Mouse (Mus musculus) urinary bladder, postnatal 10 days (tissue): ENCODE measurements around the gene Hsd17b3.
"Not testable (repeated sequence)": the region's sequence is repeated elsewhere in the genome, so short reads cannot be mapped to it uniquely, and the experiment has no call there.

Experiments
- DNase-seq: peaks from one replicate; pipeline ENCODE4 v3.0.0; 2022; ENCODE audit warnings: low spot score

Gene Hsd17b3

DNA sequence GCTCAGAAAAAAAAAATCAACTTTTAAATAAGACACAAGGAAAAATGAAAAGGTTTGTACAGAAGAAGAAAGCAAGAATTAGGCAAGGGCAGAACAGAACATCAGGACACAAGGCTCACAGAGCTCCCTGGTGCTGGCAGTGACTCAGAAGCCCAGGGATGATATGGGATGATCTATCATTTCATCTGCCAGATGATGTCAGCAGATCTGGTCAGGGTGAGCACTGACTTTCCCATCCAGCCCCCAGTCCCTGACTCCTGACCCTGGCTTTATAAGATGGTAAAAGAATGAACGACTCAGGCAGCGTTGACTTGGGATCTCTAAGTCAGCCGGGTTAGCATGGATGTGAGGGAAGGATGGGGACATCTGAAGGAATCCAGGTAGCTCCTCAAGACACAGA lies 5.7 kb downstream of the Hsd17b3 start:
- DNase-seq: no peak

DNA sequence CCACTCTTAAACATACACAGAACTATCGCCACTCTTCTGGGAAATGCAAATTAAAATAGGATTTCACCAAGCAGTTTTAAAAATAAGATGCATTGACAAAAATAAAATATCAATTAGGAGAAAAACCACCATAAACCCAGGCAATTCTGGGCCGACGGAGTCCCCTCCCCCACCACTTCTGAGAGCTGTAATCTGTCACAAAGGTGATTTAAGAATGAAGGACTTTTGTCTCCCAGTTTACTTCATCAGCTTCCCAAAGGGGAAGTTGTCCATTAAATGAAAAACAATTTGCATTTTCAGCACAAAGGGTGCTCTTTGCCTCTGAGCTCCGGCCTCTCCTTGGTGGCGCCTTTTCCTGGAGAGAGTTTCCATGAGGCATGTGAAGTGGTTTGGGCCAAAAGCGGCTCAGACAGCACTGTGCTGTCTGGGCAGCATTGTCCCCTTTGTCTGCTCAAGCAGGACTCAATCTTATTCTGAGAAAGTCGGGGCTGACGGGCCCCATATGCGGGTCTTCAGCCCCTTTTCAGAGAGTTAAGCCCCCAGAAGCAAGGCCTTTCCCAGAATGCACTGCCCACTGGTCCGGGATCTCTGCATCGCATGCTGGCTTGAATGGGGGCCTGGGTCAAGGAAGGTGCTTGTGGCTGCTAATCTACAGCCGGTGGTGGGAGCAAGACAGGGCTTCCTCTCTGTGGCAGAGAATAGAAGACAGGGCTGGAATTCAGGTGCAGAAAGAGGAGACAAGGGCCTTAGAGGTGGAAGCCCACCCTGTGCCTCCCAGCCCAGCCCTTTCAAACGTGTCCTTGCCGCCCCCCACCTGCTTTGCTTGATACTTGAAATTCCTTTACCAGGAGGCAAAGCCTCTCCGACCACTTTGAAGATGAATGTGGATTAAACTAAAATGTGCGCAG lies 7.8 kb downstream of the Hsd17b3 start:
- no peak for DNase-seq

DNA sequence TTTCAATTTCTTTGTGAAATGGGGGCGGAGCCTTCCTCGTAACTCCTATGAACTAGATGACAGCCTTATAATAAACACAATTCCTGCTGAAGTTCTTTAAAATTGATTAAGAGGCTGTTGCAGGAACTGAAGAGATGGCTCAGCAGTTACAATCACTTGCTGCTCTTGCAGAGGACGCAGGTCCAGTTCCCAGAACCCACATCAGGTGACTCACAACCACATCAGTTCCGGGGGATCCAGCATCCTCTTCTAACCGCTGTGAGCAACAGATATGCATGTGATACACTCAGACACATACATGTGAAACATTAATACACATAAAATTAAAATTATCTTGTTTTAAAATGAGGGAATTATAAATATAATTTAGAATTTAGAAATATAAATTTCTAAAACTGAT lies 11.4 kb downstream of the Hsd17b3 start:
- DNase-seq: no peak

DNA sequence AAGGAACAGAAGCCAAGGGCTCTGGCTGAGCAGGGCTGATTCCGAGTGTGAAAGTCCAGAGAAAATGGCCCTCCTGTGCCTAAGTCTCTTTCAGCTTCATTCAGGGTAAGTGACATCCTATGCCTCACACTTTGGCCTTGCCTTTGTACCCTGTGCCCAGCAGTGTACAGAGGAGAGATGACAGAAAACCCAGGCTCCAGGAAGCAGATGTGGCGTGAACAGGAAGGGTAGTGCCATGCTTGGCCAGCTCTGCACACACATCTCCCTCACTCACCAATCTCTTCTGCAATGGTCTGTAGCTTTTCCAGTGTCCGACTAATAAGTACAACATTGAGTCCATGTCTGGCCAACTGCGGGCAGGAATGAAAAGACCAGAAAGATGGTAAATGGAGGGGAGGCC lies 13.0 kb downstream of the Hsd17b3 start:
- DNase-seq: no peak

DNA sequence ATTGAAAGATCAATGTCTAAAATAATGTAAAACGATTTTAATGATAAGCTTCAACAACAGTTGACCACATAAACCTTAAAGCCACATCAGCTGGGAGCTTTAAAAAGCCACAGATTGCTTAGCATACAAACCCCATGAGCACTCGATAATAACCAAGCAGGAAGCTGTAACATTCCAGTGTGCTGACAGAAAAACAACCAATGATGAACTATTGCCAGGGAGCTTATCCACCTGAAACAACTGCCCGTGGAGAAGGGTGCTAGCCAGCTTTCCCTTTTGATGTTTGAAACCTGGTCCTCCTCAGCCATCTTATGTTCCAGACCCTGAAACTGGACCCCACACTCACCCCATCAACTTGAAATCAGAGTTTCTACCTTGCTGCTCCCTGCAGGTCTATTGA lies 22.4 kb downstream of the Hsd17b3 start:
- no peak for DNase-seq

DNA sequence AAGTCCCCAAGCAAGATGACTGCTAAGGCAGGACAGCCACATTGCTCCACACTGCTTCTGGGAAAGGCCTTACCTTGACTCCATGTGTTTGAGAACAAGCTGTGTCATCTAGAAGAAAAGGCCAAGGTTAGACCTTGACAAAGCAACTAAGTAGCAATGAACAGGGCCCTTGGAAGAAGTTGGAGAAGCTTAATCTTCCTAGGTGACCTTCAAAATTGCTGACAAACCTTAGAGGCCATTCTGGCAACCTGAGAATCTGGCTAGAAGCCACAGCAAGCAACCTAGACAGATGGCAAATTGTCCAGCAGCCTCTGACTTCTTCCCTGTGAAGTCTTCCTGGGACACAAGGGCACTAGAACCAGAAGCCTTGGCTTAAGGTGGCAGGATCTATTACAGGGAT lies 24.8 kb downstream of the Hsd17b3 start:
- DNase-seq: no peak

DNA sequence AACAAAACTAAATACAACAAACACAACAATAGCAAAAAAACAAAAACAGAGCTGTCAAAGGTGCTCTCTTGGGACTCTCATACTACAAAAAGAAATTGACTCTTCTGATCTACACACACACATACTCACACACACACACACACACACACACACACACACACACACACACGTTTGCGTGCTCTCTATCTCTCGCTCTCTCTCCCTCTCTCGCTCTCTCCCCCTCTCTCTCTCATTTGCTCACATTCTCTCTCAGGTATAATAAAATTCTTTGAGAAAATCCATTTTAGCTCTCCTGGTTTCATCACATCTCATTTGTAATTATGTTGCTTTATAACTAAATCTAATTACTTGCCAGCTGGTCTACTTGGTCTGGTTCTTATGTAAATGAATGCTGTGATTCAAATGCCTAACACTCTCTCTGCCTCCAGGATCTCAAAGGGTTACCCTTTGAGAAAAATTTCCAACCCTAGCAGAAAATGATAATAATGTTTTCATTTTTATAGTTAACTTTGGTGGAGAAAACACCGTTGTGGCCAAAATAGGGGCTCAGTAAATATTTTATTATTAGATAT lies 28.0 kb downstream of the Hsd17b3 start:
- no peak for DNase-seq

DNA sequence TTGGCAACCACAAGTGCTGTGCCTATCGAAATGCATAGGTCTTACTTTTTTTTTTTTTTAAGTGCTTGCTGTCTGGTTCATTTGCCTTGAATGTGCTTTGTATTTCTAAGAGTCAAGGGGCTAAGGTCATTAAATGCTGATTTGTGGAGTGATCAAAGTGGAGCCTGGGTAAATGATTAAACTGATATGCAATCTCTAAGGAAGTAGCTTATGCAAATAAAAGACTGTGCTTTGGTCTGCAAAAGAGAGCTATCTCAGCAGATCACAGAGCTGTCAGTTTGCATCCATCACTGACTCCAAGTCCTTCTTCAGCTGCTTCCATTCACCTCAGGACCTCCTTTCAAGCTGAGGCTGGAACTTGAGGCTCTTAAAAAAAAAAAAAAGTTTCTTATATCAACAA lies 35.1 kb downstream of the Hsd17b3 start:
- DNase-seq: no peak

DNA sequence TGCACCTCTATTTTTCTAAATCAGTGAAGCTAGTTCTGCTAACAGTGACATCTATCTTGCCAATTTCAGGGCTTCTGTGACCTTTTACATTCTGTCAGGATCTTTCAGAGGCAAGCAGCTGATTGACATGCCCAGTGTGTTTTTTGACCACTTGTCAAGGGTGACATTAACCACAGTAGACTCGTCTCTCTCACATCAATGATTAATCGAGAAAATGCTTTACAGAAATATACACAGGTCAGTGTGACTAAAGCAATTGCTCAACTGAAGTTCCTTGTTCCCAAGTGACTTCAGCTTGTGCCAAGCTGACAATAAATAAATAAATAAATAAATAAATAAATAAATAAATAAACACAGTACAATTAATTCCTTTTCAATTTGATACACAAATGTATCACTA lies 36.7 kb downstream of the Hsd17b3 start:
- not testable (repeated sequence) for DNase-seq

DNA sequence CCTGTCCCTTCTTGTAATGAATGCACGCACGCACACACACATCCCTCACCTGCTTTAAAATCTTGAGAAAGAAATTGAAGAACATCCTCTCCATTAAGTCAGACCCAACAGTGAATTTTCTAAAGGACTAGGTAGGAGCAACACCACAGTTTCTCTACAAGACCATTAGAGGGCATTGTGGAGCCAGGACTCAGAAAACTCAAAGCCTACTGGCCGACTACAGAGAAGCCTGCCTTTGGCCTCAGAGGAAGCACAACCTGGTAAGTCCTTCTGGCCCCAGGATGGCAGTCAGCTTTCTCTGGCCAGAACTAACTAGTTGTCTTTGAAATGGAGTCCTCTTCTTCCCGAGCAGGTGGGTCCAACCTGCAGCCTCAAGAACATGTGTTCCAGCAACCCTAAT lies 38.1 kb downstream of the Hsd17b3 start:
- no peak for DNase-seq

DNA sequence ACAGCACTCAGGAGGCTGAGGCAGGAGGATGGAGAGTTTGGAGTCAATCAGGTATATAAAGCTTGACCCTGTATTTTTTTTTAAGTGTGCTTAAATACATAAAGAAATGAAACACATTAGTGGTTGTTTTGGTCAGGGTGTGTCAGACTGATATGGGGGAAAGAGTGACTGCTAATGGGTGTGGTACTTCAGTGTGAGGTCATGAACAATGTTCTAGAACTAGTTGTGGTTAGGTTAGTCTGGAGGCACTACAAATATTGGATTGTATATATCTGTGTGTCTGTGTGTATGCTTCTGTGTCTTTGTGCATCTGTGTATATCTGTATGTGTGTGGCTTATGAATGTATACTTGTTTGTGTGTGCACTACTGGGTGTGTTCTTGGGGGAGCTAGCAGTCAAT lies 39.5 kb downstream of the Hsd17b3 start:
- DNase-seq: no peak

DNA sequence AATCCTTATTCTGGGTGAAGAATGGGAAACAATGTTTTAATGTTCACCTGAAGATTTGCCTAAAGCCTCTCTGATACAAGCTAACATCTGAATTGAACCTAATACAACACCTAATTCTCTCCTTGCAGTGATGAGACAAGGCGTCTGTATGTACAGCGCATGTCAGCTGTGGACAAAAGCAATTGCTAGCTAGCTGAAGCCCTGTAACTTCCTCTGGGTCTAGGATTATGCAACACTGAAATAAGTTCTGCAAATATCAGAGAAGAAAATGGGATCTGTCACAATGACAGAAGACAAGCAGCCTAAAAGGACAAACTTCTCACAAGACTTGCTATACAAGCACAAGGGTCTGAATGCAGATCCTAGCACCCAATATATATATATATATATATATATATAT lies 40.6 kb downstream of the Hsd17b3 start:
- DNase-seq: no peak

DNA sequence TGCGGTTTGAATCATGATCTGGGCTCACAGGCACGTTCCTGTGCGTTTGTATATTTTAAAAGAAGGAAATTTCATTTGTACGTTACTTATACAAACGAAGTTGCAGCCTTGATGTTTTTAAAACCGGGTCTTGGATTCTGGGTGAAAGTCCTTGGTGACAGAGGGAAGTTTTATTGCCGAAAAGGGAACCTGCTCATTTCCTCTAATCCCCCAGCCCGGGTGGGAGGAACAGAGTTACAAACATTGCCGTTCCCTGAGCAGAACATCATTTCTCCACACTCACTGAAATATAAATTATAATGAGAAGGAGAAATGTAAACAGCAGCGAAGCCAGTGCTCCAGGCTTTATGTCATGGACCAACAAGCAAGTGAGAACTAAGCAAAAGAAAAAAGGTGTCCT lies 49.1 kb downstream of the Hsd17b3 start:
- DNase-seq: no peak

DNA sequence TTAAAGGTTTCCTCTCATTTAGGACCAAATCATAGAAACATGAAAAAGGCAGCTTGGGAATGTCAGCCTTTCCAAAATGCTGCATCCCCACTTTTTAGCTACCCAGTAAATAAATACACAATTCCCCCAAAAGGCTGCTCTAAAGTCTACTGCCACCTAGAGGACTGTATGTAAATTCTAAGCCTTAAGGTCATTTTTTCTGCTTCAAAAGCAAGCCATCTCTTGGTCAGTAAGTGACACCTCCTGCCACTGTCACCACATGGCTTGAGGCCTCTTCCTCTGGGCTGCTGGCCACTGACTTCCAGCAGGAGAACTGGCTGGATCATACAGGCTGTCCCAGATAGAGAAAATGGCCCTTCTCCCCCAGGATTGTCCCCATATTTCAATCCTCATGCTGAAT lies 50.9 kb downstream of the Hsd17b3 start:
- DNase-seq: no peak

DNA sequence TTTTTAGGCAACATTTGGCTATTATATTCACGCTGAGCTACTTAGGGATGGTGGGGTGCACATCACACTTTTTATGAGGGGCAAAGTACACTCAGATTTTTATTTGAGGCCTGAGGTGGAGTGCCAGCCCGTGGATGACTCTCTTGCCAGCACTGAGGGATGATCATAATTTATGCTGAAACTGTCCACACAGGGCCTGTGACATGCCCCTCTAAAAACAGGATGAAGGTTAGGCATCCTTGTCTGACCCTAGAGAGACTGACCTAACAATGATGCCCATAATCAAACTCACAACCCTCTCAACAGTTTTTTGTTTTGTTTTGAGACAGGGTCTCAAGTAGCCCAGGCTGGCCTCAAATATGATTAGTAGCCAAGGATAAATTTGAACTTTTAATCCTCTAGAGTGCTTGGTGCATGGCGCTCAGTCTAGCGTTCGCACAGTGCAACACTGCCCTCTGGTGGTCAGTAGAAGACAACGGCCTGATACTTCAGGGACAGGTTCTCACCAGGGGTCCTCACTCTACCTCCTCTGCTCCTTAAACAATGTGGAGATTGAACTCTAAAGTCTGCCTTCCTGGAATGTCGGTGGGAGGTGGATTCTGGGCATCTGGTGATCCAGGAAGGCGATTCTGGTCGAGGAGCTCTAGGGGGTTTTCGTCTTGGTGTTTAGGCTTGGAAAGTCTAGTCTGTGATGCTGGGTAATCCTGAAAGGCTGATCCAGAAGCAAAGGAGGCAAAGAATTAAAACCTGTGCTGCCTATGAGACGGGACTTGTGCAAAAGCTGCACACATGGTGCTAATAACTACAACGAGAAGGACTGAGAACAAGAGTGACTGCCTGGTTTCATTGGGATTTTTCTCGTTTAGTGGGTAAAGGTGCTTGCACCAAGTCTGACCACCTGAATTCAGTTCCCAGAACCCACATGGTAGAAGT lies 52.7 kb downstream of the Hsd17b3 start:
- no peak for DNase-seq

DNA sequence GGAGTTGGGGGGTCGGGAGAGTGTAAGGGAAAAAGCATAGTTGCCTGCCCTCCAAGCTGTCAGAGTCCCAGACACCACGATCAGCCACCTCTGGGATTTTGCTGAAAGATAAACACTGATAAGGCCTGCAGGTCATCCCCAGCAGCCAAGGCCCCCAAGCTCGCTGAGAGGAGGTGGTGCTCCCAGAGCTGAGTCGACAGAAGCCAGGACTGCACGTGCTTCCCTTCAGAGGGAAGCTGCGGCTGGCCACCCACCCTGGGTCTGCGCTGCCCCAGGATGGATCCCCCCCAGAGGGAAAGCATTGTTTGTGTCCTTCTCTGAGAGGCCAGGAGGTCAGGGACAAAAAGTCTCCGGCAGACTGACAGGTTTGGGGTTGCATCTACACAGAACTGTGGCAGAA lies 54.0 kb downstream of the Hsd17b3 start:
- no peak for DNase-seq

DNA sequence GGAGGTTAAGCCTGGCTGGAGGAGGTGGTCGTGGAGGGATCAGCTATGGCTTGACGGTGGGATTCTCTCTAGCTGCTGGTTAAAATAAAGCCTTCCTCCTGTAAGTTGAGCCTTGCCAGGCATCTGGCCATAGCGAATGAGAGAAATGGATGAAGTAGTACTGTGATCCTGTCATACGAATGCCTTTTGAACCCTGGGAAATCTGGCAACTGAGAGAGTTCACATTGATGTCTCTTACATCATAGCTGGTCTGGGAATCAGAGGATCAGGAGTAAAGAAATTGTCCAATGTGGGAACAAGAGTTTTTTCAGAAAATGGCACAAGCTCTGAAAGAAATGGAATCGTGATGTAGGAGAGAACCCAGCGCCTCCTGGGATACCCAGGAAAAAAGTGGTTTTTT lies 55.1 kb downstream of the Hsd17b3 start:
- DNase-seq: no peak

DNA sequence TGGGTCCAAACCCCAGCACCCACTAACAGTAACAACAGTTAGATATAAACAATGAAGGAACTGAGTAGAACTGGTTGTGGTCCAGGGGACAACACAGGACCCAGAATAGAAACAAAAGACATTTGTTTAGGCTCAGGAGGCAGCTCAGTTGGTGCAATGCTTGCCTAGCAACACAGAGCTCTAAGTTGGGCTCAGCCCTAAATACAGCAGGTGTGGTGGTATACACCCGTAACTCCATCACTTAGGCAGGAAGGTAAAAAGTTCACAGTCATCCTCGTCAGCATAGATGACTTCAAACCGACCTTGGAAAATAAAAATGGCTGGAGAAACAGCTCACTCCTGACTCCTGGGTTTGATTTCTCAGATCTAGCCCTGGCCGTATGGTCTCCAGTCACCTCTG lies 55.8 kb downstream of the Hsd17b3 start:
- DNase-seq: no peak

DNA sequence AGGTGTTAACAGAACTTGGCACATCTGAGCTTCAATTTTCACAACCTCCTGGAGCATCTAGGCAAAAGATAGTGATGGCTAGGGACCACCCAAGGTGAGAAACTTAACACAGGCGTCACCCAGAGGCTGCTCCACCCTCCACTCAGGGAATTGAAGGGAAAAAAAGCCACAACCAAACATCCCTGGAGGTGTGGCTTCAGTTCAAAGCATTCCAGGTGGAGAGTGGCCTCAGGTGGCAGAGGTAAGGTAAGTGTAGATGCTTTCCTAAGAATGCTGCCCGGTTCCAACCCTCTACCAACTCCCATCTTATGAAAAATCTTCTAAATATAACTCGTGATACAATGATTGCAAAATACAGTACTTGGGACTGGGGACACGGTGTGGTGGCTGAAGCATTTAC lies 57.8 kb downstream of the Hsd17b3 start:
- no peak for DNase-seq

DNA sequence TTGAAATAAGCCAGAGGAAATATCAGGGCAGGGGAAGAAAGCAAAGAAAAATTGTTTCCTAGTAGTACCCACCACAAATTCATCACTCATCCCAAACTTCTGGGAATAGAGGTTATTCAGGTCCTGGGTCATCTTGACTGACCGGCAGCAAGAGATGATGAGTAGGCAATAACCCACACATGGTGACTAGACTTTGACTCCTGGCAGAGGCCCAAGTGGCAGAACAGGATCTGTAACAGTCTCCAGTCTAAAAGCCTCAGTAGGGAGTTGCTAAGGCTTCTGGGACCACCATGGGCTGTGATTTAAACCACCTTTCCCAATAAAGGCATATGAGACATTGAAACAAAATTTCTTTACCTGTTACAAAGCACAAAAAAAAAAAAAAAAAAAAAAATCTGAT lies 58.2 kb downstream of the Hsd17b3 start:
- no peak for DNase-seq

DNA sequence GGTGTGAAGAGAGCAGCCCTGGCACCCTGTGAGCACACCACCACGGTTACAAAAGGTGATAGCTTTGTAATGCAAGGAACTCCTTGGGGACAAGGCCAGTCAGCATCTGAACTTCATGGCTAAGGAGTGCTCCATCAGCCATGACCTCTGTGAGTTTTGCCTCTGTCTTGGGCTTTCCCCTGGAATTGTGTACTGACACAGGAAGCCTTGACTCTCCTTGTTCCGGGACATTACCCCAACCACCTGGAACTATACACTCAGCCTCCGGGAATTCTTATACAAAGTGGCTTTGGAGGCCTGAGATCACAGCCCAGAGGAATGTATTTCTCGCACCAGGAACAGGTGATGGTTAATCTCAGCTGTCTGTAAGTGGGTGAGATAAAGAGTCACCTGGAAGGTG lies 64.2 kb downstream of the Hsd17b3 start:
- DNase-seq: no peak

DNA sequence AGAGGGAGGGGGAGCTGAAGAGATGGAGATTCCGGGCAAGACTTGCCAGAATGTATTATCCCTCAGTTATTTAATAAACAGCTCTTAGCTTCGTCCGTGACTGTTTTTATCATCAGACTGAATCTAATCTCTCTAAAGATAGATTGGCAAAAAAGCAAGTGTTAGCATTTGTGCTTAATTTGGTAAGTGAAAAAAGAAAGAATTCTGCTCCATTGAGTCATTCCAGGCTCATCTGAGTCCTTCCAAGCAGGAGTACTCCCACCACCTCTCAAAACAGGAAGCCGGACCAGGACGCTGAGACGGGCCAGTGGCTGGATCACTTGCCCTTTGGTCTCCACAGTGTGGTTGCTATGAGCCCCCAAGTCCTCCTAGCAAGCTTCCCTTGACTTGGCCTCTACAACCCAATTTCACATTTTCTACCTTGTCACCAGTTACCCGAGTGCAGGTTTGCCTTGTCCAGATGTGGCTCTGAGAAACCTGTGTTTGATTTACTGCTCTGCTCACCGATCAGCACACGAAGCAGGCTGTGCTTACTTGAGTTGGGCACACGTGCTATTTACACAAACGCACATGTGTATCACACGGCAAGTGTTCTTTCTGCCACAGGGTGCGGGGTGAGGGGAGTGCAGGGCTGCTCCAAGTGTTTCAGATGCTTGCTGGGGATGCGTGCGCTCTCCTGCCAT lies 66.1 kb downstream of the Hsd17b3 start:
- DNase-seq: no peak
